Mouse (Mus musculus) CD4-positive, CD25-positive, alpha-beta regulatory T cell, adult 4 months (primary cell): ENCODE data around the gene Mamld1. TPM values are rescaled to one million over a fixed set of nuclear protein-coding genes. Genes with fewer than 3 reads are reported as not detected.
"Not testable (repeated sequence)": the region's sequence is repeated elsewhere in the genome, so short reads cannot be mapped to it uniquely, and the experiment has no call there.

ENCODE experiments used
- ATAC-seq: one replicate; pipeline ENCODE4 v1.8.0; 2017
- polyA plus RNA-seq, 2 experiments: library from polyadenylated mRNA; unstranded; fragments of 100-300 nt; shearing (Covaris generic); gene quantifications; one replicate each; pipeline ENCODE4 v1.2.1; 2017

The Mamld1 gene
- polyA plus RNA-seq, result not detected

- no peak for ATAC-seq
Measured at GRCm38 (mm10) chrX:71049864-71050576, at the start of gene Mamld1. Gene Mamld1 (plus strand): TSS chrX:71050256.

GRCm38 (mm10) chrX:71024718-71025117, 25.3 kb upstream of the Mamld1 start:
- no peak for ATAC-seq

GRCm38 (mm10) chrX:71028007-71028406, 22.0 kb upstream of the Mamld1 start:
- ATAC-seq, result no peak

- not testable (repeated sequence) for ATAC-seq
Measured at GRCm38 (mm10) chrX:71028976-71029375, 21.1 kb upstream of the Mamld1 start.

- no peak for ATAC-seq
Measured at GRCm38 (mm10) chrX:71050677-71051311, 738 bp downstream of the Mamld1 start.

GRCm38 (mm10) chrX:71051361-71052114, 1.5 kb downstream of the Mamld1 start:
- ATAC-seq, result no peak

GRCm38 (mm10) chrX:71052115-71052478, 2.0 kb downstream of the Mamld1 start:
- ATAC-seq, result no peak

GRCm38 (mm10) chrX:71052481-71053216, 2.6 kb downstream of the Mamld1 start:
- no peak for ATAC-seq

GRCm38 (mm10) chrX:71053246-71053645, 3.2 kb downstream of the Mamld1 start:
- no peak for ATAC-seq

GRCm38 (mm10) chrX:71056968-71057367, 6.9 kb downstream of the Mamld1 start:
- no peak for ATAC-seq

GRCm38 (mm10) chrX:71085092-71085807, 35.2 kb downstream of the Mamld1 start:
- ATAC-seq, result no peak

GRCm38 (mm10) chrX:71087370-71088079, 37.5 kb downstream of the Mamld1 start:
- ATAC-seq, result no peak

GRCm38 (mm10) chrX:71088080-71088414, 38.0 kb downstream of the Mamld1 start:
- no peak for ATAC-seq

- ATAC-seq, result no peak
Measured at GRCm38 (mm10) chrX:71105820-71106219, 55.8 kb downstream of the Mamld1 start.

GRCm38 (mm10) chrX:71106392-71106791, 56.3 kb downstream of the Mamld1 start:
- no peak for ATAC-seq

GRCm38 (mm10) chrX:71108056-71108735, 58.1 kb downstream of the Mamld1 start:
- no peak for ATAC-seq

- no peak for ATAC-seq
Measured at GRCm38 (mm10) chrX:71110333-71110732, 60.3 kb downstream of the Mamld1 start.

- ATAC-seq, result no peak
Measured at GRCm38 (mm10) chrX:71122359-71123293, 72.6 kb downstream of the Mamld1 start.

GRCm38 (mm10) chrX:71125013-71125412, 75.0 kb downstream of the Mamld1 start:
- no peak for ATAC-seq

GRCm38 (mm10) chrX:71131464-71131863, 81.4 kb downstream of the Mamld1 start:
- ATAC-seq, result no peak
